Mouse (Mus musculus) heart, adult 2 months (tissue): ENCODE results near the gene Snapc4.

Source experiments
- EP300 ChIP-seq: fragments of 200-500 bp; IDR thresholded peaks from 2 replicates; pipeline ENCODE4 v1.6.1; 2011; ENCODE audit warnings: low read depth, low read length, control low read depth; ENCODE audit not compliant: insufficient read depth
- POLR2A ChIP-seq: fragments of 200-500 bp; IDR thresholded peaks from 2 replicates; pipeline ENCODE4 v1.6.1; 2011; ENCODE audit warnings: mild to moderate bottlenecking, low read depth, low read length, control low read depth; ENCODE audit not compliant: insufficient read depth

GRCm38 (mm10) chr2:26387713-26388112, 7.3 kb upstream of the Snapc4 start:
- TF ChIP-seq POLR2A (no peak), EP300 (no peak)
